Mouse (Mus musculus): ENCODE measurements around the gene Myl12a.

DNA sequence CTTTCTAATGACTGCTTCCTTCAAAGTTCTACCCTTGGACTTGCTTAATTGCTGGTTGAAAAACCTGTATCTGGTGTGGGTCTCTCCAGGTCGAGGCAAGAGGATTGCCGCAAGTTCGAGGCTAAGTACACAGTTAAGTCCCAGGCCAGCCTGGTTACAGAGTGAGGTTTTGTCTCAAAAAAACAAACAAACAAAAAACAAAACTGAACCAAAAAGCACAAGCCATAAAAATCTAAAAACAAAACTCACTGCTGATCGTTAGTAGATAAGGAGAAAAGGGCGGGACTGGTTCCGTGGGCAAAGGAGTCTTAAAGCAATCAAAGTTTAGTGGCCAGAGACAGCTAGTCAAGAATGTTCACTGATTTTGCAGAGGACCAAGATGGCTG lies 16.3 kb downstream of the Myl12a start:
- TF ChIP-seq CTCF (IDR thresholded peaks at IDR 0.05; ENCODE audit: borderline replicate concordance, insufficient read depth, low read depth, low read length) (no peak), POLR2A (IDR thresholded peaks at IDR 0.05; ENCODE audit: borderline replicate concordance, insufficient read depth, low read length) (no peak)
